Mouse (Mus musculus): Measurements from ENCODE around the gene Ptger3.

Gene Ptger3

DNA sequence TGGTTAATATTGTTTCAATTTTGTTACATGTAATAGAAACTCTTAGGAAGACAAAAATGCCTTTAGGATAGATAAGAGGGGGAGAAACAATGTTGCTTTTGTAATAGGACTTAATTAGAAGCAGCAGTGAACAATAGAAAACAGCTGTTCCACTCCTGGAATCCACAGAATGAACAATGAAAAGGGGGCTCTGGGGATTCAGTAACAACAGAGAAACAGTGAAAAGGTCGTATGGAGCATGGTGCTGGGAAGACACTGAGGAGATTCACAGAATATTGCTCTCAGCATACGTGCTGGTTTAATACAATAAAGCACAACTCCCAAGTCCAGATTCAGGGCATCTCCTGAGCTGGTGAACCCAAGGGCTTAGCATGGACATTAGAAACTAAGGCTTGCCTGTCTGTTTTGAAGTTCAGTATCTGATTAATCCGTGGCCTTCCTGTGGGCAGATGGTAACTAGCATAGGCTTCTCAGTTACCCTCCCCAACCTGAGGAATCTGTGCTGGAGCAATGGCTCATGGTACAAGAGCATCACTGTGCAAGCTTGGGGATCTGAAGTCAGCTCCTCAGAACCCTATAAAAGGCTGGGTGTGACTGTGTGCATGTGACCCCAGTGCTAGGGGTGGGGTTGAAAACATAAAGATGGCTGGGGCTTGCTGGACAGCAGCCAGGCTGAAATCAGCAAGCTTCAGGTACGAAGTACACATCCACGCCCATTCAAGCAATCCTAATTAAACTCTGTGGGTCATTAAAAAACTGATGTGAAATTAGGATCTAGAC lies 16.1 kb downstream of the Ptger3 start:
- DNase-seq (ENCODE audit: low read depth) = no peak

DNA sequence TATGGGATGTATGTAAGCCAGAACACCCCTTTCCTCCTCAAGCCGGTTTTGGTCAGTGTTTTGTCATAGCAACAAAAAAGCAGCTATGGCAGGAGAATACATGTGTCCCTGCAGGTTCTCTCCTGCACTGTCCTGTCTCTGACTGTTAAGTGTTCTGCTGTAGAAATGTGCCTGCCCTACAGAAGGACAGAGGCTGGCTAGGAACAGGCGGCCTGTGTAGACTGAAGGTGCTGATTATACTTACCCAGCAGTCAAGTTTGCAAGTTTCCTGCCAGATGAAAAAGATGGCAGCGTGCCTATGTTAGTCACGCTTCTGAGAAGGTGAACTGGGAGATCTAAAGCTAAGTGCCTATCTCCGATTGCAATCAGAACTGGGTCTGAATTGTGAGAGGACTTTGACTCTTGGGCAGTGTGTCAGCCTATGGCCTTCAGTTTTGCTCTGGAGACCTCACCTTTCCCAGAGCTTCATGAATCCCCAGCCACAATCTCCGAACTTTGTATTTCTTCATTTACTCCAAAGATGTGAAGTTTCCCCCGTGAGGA lies 31.2 kb downstream of the Ptger3 start:
- no peak for DNase-seq (ENCODE audit: low read depth)

DNA sequence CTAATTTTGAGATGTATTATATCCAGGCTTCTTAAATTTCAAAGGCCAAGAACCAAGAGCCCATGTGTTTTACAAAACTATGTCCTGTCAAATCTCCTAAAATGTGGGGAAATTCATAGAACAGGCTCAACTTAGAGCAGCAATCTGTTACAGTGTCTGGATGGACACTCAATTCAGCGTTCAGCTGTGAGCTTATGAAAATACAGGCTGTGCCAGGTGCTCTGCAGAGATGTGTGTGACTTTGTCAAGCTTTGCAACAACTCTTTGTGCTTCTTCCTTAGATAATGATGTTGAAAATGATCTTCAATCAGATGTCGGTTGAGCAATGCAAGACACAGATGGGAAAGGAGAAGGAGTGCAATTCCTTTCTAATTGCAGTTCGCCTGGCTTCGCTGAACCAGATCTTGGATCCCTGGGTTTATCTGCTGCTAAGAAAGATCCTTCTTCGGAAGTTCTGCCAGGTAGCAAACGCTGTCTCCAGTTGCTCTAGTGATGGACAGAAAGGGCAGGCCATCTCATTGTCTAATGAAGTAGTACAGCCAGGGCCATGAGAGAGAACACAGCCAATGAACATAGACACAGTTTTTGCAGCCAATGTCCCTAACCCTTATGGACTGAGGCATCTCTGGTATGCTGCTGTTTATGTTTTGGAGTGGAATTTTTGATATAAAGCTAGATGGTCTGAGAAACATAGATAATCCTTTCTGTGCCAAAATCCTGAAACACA lies 38.2 kb downstream of the Ptger3 start:
- no peak for DNase-seq (ENCODE audit: low read depth)

DNA sequence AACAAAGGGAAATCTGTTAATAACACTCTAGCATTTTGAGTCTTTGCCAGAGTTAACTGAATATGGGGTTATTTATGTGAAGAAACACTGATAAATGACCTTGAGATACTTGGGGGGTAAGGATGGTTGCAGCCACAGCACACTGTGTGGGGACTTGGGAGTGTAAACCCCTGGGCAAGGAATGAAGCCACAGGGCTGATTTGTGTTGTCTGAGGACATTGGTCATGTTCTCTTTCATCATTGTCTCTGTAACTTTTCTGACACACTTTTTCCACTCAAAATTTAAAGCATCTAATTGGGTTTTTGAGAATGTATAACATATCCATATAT lies 38.7 kb downstream of the Ptger3 start:
- DNase-seq (ENCODE audit: low read depth) = no peak

DNA sequence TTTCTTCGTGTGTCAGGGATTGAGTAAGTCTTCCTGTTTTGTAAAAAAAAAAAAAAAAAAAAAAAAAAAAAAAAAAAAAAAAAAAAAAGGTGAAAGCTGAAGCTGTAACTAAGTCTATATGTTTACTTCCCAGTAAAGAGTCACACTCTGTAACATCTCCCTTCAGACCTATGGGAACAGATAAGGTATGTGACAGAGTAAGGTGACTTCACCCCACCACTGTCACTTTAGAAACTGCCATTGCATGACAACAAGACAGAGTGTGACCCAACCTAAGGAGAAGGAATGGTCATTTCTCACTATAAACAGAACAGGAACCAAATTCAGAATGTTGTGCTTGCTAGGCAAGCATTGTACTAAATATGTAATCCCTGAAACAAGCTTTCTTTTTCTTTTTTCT lies 46.9 kb downstream of the Ptger3 start:
- DNase-seq (ENCODE audit: low read depth) = no peak

DNA sequence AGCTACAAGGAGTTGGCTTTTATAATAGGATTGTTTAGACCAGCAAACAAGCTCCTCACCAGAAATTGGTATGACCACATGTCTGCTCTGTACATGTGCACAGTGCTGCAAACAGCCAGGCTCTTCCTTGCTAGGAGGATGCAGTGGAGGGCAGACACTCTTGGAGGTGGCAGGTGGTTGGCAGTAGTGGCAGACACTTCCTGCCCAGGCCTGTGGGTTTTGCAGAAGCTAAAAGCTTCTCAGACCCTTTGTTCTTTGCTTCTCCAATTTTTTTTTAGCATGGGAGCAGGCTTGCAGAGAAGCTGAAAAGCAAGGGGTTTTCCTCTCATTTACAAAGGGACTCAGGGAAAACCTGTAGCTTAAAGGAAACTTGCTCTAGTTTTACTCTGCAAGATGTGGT lies 50.3 kb downstream of the Ptger3 start:
- peak; percentile 78 for DNase-seq (ENCODE audit: low read depth)

DNA sequence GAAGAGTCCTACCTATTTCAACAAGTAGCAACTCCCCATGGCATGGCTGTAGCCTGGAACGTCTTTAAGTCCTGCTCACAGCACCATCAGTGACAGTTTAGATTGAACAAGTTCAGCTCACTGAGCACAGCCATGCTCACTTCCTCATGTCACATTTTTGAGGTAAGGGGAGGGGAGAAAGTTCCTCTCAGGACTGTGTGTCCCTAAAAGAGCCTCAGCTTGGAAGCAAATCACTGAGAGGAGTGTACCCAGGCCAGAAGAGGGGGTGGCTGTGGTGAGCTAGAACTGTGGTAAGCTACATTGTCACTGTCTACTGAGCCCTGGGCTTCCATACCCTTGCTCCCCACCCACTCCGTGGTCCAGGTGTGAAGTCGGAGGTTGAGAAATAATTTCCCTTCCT lies 60.7 kb downstream of the Ptger3 start:
- no peak for DNase-seq (ENCODE audit: low read depth)

DNA sequence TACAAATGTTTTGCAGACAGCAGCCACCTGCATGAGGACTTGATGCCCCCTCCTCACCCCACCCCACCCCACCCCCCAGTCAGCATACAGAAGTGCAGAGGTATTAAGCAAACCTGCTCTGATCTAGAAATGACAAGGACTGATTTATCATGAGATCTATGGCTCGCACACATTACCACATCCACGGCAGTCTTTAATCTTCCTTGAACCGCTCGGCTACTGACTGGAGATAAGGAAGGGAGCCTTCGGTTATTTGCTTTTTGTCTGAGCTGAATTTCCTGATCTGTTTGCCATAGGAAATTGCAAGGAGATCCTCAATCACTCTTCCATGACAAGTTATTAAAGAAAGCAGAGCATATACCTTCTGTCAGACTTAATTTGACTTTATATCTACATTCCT lies 64.0 kb downstream of the Ptger3 start:
- peak; percentile 24 for DNase-seq (ENCODE audit: low read depth)

DNA sequence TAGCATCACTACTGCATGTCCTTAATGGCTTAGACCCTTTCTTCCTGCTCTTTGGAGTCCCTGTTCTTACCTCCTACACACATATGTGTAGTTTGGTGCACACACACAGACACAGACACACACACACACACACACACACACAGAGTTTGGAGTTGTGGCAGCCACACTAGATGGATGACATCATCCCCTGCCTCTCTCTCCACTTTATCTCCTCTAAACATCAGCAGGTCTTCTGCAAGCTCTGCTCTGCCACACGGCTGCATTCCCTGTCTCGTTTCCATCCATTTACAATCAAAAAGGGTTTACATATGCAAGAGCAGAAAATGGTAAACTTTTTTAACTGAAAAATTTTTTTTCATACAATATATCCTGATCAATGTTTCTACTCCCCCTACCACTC lies 64.7 kb downstream of the Ptger3 start:
- peak; percentile 54 for DNase-seq (ENCODE audit: low read depth)

DNA sequence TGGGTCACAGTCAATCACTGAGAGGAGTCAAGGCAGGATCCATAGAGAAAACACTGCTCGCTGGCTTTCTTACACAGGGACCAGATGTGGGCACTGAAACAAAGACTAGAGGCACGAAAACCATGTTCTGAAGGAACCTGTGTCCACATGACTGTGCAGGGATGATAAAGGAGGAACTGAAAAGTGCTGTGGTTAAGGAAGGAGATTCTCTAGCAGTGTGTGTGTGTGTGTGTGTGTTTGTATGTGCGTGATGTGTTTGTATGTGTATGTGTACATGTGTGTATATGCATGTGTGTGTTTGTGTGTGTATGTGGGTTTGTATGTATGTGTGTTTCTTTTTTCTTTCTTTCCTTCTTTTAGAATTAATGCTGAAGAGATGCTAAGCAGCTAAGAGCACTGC lies 67.7 kb downstream of the Ptger3 start:
- no peak for DNase-seq (ENCODE audit: low read depth)

DNA sequence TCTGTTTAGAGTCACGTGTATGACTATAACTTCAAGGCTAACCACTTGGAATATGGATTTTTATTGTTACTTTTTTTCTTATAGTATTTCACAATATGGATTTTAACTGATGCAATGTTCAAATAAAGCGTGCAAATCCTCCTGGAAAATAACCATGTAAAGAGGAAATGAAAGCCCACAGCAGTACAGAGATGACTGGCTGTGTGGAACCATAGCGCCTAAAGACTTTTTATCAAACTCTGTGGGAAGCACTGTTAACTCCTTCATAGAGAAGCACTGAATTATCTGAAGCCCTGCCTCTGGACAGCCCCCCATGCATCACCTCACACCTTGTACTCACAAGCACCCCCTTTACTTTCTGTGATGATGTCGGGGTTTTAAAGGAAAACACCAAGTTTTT lies 69.0 kb downstream of the Ptger3 start:
- DNase-seq (ENCODE audit: low read depth) = no peak

DNA sequence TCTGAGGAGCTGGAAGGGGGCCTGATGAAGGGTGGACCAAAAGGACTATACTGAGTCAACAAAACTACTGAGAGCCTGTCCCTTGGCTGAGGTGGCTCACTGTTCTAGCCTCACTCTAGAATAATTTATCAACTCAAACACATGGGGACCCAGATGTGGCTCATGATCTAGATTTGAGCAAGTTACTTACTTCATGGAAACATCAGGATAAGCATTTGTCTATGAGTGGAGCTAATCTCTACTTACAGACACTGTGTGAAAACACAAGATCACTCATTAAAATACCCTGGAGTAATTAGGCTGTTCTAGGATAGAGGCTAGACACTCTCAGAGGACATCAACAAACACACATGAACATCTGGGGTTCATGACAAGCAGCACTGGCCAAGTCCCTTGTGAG lies 70.2 kb downstream of the Ptger3 start:
- no peak for DNase-seq (ENCODE audit: low read depth)

DNA sequence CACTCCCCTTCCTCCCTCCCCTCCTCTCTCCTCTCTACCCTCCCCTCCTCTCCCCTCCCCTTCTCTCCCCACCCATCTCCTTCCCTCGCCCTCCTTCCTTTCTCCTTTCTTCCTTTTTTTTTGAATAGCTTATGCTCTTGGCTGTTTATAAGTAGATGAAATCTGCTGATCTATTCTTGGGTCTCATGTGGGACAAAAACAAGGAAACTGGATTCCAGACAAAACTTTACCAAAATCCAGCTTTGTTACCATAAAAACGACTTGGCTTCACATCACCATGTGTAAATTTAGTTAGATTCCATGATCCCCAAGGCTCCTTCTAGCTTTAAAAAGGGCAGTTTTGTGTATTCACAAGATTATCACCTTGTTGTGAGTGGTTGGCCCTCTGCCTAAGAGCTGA lies 70.6 kb downstream of the Ptger3 start:
- no peak for DNase-seq (ENCODE audit: low read depth)

DNA sequence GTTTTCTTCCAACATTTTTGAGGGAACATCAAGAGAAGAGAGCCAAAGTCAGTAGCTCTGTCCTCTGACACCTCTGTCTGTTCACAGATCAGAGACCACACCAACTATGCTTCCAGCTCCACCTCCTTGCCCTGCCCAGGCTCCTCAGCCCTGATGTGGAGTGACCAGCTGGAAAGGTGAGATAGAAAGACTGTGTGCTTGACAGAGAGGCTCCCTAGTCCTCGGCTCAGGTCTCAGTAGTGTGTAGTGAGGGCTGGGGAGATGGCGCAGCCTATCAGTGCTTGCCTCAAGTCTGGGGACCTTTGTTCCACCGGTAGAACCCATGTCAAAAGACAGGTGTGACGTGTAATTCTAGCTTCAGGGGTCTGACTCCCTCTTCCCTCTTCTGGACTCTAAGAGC lies 74.9 kb downstream of the Ptger3 start:
- no peak for DNase-seq (ENCODE audit: low read depth)

DNA sequence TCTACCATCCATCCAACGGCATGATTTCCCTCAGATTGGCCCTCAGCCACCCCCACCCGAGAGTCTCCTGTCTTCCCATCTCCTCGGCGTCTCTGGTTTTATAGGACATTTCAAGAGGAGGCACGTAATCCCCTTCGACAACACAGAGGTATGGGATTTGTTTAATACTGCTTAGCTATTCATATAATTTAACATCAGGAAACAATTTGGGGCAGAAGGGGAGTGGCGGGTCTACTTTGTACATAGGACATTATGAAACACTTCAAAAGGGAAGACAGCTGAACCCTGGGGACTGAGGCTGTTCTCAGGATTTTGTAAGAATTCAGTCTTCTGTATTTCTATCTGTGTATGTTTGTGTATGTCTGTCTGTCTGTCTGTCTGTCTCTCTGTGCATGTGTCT lies 94.9 kb downstream of the Ptger3 start:
- DNase-seq (ENCODE audit: low read depth) = no peak

DNA sequence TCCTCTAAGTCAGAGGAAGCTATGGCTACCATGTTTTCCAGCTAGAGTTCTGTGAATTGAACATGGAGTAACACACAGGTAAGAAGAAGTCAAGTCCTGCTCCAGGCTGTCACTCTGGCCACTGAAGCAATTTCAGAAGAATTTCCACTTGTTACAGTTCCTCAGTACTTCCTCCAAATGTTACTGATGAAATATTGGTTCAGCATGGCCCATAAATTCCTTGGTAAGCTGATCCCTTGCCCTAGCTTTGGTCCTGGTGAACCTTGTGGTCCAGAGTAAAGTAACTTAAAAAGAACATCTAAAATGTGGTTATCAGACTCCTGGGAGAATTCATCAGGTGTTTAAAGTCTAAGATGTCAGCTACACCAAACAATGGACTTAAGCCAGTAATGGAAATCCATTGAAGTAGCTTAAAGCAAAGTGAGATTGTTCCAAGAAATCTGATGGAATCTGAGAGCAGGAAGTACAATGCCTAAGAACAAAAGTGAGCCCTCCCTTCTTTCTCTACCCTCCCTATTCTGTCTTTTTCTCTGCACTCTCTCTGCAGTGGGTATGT lies 97.9 kb downstream of the Ptger3 start:
- DNase-seq (ENCODE audit: low read depth) = no peak

DNA sequence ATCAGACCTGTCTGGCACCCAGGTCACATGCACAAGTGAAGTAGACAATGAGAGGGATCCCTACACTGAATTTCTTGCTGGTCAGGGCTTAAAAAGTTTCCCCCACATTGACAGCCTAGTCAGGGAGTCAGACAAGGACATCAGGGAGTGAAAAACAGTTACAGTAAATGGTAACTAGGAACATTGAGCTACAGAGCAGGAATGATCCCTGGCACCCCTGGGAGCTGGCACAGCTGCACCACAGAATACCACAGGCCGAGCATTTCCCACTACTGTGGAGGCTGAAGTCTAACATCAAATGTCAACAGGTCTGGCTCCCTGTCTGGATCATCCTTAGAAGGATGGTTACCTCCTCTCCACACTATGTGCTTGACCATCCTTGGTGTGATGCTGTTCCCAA lies 98.8 kb downstream of the Ptger3 start:
- no peak for DNase-seq (ENCODE audit: low read depth)

DNA sequence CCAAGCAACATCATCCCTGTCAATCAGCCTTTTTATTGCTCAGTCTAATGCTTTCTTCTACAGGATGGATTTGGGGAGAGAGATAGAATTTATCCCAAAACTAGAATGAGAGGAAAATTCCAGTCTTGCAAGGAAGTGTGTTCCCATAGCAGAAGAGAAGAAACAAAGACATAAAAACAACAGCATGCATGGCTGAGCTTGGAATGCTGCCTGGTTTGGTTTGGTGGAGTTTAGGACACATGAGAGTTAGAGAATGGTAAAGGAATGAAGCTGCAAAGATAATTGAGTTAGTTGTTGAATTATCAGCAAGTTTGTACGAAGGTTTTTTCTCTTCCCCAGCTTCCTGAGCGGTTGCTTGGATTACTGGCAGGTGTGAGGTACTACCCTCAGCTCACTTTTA lies 99.5 kb downstream of the Ptger3 start:
- no peak for DNase-seq (ENCODE audit: low read depth)

DNA sequence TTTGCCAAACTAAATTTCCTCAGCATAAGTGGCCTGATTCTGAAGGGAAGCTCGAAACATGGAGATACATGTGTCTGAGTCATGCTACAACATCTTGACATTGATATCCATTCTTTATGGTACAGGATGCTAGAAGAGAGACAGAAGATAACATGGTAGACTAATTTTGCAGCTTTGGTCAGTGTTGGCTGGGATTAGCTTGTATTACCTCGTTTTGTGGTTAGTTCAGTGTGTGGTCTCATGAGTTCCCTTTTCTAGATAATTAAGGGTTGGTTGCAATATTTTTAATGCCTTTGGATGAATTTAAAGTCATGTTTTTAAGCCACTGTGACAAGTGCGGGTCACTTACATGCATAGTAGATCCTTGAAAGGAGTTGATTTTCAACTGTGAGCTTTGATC lies 119.4 kb downstream of the Ptger3 start:
- DNase-seq (ENCODE audit: low read depth) = peak; percentile 2

DNA sequence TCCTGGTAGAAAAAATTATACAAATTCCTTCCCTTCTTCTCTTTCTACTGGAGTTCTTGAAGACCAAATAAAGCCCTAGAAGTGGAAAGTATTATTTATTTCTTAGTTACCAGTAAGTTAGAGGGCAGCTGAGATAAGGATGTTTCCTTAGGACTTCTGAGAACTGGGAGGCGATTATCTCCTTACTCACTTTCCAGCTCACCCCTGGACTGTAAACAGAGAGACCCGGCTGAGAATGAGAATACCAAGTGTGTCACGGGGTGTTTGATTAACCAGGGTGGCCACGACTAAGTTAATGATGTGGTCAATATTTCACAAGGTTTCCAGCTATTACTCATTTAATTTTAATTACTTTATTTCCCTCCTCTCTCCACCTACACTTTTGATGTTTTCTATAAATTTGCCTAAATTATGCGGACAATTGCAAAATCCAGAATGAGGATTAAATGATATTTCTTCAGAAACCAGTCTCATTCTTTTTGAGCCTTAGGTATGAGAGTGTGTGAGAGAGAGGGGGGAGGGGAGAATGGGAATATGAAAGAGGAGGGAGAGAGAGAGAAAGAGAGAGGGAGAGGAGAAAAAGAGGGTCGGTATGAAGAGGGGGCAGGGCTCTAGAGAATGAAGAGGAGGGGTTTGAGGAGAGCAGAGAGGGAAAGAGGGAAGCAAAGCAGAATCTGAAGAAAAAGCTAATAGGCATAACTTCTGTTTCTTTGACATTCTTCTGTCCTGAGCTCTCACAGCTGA lies 121.9 kb downstream of the Ptger3 start:
- no peak for DNase-seq (ENCODE audit: low read depth)

Data from 416B (cell line).